Mouse (Mus musculus): Measurements from ENCODE around the gene Snd1.

Gene Snd1

DNA sequence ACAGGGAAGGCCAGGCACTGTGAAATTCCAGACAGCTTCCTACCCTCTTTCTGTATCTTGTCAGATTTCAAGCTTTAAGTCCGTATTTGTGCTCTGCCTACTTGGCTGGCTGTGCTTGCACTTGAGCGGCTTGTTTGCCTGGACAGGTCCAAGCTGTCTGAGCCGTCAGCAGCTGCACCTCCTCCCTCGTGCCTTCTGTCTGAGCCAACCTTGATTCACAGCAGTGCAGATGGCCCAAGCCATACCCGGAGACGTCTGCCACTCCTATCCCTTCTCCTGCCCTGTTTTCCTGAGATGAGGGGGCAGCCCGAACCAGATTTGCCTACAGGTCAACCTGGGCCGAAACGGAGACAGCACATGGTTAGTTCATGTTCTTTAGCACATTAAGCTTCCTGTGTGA is 342.1 kb downstream of the Snd1 start:
- DNase-seq = no peak

DNA sequence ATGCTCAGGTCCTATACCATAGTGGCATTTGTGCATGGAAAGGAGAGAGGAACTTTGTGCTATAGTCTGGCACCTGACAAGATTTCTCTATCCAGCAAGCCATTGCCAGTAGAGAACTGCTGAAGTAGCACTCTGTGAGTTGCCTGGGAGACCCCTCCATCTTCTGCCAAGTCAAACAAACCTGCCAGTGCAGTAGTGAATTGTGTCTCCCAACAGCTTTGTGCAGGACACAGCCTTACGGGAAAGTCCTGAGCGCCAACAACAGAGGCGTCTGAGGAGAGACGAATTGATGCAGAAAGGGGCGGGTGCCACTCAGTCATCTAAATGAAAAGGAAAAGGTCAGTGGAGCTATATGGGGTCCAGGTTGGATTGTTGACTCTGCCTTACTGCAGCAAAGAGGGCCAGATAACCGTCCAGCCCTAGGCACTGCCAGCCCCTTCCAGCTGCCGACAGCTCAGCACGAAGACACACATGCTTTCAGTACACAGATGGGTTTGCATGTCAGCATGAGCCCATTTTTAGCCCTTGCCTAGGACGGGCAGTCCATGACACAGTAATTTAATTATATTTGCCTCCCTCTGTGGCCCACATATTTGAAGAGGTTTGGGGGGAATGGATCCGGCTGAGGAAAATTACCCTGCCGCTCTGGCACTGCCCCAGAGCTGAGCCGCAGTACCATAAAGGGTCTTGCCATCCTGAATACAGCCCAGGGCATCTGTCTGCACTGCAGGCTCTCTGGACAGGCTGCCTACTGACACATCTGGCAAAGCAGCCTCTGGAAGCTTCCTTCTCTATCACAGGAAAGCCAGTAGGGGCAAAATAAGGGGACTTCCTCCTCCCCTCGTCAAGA is 344.8 kb downstream of the Snd1 start:
- no peak for DNase-seq

GRCm38 (mm10) chr6:28822296-28822695 is 347.4 kb downstream of the Snd1 start:
- no peak for DNase-seq

DNA sequence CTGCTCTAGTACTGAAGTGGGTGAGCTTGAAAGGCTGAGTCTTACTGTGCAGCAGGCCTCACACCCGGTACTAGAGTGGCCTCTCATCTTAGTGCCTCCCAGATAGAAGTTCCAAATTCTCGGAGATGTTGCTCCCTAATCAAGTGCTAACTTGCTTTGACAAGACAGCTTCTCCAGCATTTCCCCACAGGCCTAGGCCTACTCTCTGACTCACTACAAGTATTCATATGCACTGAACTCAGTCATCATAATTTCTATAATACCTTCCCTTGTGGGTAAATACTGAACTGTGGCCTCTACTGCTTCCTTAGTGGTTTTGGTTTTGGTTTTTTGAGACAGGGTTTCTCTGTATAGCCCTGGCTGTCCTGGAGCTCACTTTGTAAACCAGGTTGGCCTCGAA is 348.4 kb downstream of the Snd1 start:
- DNase-seq = no peak

DNA sequence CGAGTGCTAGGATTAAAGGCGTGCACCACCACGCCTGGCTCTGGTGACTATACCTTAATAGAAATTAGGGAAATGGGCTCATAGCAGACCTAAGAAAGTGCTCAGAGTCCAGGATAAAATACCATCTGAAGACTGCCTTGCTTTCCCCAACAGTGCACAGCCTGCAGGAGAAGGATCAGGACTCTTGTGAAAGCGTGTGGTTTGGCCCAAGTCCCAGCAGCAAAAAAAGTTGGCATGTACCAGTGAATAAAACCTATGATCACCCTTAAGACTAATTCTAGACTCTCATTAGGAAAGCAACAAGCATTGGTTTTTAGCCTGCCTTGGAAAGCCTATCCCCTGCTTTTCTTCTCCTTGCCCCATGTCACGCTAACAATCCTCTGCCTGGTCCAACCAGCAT is 348.9 kb downstream of the Snd1 start:
- DNase-seq = no peak

GRCm38 (mm10) chr6:28825894-28826293 is 351.0 kb downstream of the Snd1 start:
- no peak for DNase-seq

DNA sequence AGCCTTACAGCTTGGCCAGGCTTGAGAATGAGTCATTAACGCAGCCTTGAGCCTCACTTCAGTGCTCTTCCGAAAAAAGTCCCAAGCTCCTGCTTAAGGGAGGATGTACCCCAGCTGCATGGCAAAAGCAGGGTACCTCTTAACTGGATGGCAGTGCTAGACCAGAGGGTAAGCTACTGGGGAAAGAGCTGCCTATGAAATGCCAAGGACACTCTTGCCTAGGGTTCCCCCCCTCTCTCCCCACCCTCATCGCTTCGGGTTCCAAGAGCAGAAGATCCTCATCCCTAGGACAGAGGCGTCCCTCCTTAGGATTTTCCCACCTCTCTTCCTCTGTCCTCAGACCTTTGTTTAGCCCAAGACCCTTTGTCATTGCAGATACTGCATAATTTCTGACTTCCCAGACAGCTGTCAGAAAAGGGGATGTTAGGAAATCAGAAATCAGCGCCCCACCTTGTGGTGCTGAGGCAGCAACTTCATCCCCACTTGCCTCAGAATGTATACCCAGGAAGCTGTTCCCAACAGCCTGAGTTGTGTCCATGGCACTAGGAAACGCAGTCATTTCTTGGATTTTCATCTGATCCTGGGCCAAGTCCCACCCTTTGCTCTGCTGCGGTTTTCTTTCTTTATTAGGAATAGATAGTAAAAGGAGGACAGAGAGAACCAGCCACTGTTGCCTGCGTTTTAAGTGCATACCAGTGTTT is 351.9 kb downstream of the Snd1 start:
- DNase-seq = no peak

- no peak for DNase-seq
These were observed 352.6 kb downstream of the Snd1 start for GRCm38 (mm10) chr6:28827565-28827964.

DNA sequence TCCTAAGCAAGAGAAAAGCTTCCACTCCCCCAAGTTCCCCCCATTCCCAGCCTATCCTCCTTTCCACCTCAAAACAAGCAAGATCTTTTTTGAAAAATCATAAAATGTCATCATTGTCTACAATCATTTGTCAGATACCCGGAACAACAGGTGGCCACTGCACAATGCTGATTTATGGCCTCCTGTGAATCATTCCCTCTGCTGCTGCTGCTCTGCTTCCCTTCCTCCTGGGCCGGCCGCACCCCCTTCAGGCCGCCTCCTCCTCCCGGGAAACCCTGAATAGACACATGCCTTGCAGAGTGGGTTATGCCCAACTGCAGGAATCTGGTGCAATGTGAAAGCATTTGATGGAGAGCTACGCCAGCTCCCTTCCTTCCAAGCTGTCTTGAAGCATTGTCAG is 353.7 kb downstream of the Snd1 start:
- DNase-seq = no peak

DNA sequence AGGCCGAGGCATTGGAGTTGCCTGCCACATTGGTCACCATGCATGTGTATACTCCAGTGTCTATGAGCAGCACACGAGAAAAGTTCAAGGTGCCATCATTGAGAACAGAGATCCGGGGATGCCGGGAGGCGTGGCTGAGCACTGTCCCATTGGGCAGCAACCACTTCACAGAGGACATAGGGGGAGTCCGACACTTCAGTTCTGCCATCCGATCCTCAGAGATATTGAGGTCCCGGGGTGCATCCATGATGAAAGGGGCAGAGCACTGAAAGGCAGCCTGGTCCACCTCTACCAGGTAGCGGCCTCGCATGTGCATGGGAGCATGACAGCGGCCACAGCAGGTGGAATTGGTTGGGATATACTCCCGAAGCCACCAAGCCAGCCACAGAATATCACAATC is 355.4 kb downstream of the Snd1 start:
- DNase-seq = no peak

GRCm38 (mm10) chr6:28831011-28831853 is 356.3 kb downstream of the Snd1 start, which contains the start of gene Lrrc4:
Gene Lrrc4, minus strand, starts transcription at chr6:28831747.
- no peak for DNase-seq

DNA sequence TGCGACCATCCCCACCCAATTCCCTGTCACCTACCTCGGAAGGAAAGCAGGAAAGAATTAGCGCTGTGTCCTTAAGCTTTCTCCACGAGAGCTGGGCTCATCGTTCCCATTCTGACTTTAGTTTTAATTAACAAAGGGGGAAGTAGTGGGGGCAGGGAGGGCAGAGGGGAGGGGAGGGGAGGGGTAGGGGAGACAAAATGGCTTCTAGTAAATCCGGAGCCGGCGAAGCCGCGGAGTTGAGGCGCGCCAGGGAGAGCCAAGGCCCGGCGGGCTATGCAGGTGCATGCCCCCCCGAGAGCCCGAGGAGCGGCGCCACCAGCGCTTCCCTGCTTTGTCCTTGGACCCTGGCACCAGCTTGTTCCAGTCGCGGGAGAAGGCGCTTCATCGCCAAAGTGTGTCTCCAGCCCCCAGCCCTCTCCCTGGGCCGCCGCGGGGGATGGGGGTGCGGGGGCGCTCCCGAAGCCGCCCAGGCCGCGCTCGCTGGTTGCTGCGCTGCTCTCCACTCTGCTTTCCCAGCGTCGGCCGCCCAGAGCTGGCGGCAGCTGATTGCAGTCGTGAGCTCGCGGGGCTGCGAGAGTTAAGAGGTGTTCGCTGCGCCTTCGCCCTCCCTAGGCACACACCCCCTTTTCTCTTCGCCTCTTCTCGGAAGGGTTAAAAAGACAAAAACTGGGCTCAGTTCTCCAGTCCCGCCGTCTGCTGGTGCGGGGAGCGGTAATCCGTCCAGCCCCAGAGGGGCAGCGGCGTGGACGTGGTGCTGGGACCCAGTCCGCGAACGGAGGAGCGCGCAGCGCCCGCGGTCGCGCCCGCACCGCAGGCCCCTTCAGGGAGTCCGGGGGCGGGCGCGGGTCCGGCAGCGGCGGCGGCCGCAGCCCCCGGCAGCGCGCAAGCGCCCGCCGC is 357.2 kb downstream of the Snd1 start:
- DNase-seq = no peak

- no peak for DNase-seq
These were observed 357.9 kb downstream of the Snd1 start for GRCm38 (mm10) chr6:28832751-28833291.

- no peak for DNase-seq
These were observed 358.5 kb downstream of the Snd1 start for GRCm38 (mm10) chr6:28833380-28833822.

DNA sequence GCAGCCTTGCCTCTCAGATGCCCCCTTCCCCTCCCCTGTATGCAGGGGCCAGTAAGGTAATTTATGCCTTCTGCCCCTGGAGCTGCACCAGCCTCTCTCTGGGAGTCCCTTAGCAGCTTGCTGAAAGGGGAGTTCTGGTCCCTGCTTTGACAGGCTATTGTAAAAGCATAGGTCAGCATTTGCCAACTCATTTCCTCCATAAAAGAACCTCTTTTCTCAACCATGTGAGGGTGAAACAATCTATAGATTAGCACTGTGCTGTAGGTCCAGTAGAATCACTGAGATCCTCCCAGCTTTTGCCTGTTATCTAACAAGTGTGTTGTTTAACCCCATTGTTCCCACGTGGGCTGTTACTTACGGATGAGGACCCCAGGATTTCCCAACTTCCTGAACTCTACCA is 359.1 kb downstream of the Snd1 start:
- no peak for DNase-seq

GRCm38 (mm10) chr6:28836600-28836999 is 361.7 kb downstream of the Snd1 start:
- DNase-seq = no peak

DNA sequence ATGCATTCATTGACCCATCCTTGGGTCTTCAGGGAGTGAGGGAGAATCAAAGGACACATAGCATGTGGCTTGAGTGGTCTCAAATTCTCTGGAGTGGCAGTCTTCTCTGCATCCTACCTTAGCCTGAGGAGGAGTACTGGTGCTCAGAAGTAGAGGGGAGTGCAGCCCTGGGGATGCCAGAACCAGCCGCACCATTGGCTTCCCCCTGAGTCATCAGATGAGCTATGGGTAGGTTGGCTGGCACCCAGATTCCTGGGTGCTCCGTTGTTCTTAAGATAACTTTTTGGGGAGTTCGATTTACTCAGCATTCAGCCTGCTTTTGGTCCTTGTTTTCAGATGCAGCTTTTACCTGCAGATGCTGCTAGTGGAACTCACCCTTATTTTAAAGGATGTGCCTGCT is 366.6 kb downstream of the Snd1 start:
- no peak for DNase-seq

- DNase-seq = no peak
These were observed 367.7 kb downstream of the Snd1 start for GRCm38 (mm10) chr6:28842375-28843276.

DNA sequence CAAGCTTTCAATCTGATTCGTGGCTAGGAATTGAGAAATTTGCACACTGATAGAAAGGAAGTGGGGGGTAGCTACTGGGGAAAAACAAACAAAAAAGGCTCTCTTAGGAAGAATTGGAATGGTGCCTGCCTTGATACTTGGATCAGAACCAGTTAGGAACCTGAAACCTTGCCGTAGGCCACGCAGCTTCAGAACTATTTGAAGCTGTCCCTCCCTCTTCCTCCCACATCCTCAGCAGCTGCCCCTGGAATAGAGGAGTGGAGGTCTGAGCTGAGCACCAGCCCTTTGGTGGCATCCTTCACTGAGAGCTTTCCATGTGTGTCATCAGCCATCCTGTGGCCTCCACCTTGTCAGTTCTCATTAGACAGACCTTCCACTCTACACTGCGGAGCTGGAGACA is 370.7 kb downstream of the Snd1 start:
- DNase-seq = no peak

DNA sequence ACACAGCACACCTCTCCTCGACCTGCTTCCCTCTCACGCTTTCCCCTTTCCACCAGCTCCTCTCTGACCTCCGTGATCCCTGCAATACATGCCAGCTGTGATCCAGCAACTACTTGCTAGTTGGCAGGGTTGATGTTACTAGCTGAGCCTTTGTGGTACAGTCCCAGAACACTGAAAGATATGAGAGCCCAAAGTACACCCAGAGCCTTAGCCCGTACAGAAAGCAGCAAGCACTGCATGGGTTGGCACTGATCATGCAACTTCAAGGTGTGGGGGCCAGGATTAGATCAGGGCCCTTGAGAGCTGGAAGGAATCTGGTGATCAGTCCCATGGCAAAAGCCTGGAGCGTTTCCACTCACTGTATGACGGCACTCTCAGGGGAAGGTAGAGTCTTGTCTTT is 372.7 kb downstream of the Snd1 start:
- DNase-seq = no peak

DNA sequence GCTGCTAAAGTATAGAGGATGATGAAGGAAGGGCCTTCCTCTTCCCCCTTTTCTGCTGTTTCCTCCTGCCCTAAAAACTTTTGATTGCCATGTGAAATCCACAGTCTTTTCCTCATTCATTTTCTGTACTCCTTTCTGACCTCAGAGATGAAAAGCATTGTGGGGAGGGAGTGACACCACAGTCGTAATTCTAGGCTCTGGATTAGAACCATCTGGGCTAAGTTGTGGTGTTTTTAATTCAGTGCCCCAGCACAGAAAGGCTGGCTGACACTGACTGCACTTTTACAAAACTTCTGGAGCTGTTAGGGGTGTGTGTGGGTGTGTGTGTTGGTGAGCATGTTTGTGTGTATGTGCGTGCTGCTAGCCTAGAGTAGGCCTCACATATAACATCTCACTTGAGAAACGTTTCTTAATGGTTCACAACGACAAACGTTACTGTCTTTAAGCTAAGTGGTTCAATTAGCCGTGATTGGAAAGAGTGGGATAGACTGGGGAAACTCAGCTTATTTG is 373.4 kb downstream of the Snd1 start:
- DNase-seq = no peak

Data from kidney, adult 8-10 months (tissue).